Mouse (Mus musculus) ES-E14 (cell line): ENCODE data around the gene Vrk1.

Experiments used
- CHD2 ChIP-seq: IDR thresholded peaks from 2 replicates; pipeline ENCODE4 v1.6.1; 2014; ENCODE audit warnings: mild to moderate bottlenecking, low read depth, low read length, inconsistent platforms
- HCFC1 ChIP-seq: IDR thresholded peaks from 2 replicates; pipeline ENCODE4 v1.6.1; 2012; ENCODE audit warnings: low read length, inconsistent platforms, borderline replicate concordance; ENCODE audit not compliant: insufficient read depth
- MAFK ChIP-seq: IDR thresholded peaks from 2 replicates; pipeline ENCODE4 v1.6.1; 2014; ENCODE audit warnings: mild to moderate bottlenecking, low read depth, low read length, inconsistent platforms; ENCODE audit not compliant: insufficient read depth
- ZC3H11A ChIP-seq: IDR thresholded peaks from 2 replicates; pipeline ENCODE4 v1.6.1; 2012; ENCODE audit warnings: low read depth, mild to moderate bottlenecking, inconsistent platforms, low read length, borderline replicate concordance
- ZNF384 ChIP-seq: IDR thresholded peaks from 2 replicates; pipeline ENCODE4 v1.6.1; 2012; ENCODE audit warnings: low read depth, low read length, inconsistent platforms

GRCm38 (mm10) chr12:106008348-106009050 is 1.5 kb upstream of the Vrk1 start:
- TF ChIP-seq MAFK = no peak
- TF ChIP-seq ZNF384 = no peak
- no peak for TF ChIP-seq HCFC1
- no peak for TF ChIP-seq CHD2
- TF ChIP-seq ZC3H11A = no peak
